Mouse (Mus musculus) lung, postnatal 0 days (tissue): Measurements from ENCODE around the gene Lmod3. TPM values are rescaled to one million over a fixed set of nuclear protein-coding genes. Genes with fewer than 3 reads are reported as not detected.
A peak's percentile ranks its signal among the peaks of the same experiment; 100 is the strongest.

Experiments used
- ATAC-seq: fragments of 200-750 bp; cut with Nextera tagmentation; 2 replicates; pipeline ENCODE4 v1.8.0; 2017; ENCODE audit warnings: moderate library complexity
- DNase-seq: peaks from one replicate; pipeline ENCODE4 v3.0.0-alpha.2; 2016; ENCODE audit warnings: low spot score
- H3K27ac ChIP-seq: fragments of 300-500 bp; sonication (generic); 2 replicates; pipeline ENCODE4 v1.5.1; 2014; ENCODE audit warnings: antibody characterized with exemption, mild to moderate bottlenecking, low read length, mixed read lengths
- H3K27me3 ChIP-seq: fragments of 300-500 bp; sonication (generic); replicated peaks from 2 replicates; pipeline ENCODE4 v1.6.1; 2014; ENCODE audit warnings: low read length, mixed read lengths; ENCODE audit not compliant: insufficient read depth
- H3K36me3 ChIP-seq: fragments of 300-500 bp; sonication (generic); 2 replicates; pipeline ENCODE4 v1.6.1; 2014; ENCODE audit warnings: low read length, mixed read lengths; ENCODE audit not compliant: insufficient read depth
- H3K4me1 ChIP-seq: fragments of 300-500 bp; sonication (generic); 2 replicates; pipeline ENCODE4 v1.6.1; 2014; ENCODE audit warnings: antibody characterized with exemption, low read depth, low read length, mixed read lengths; ENCODE audit not compliant: insufficient read depth
- H3K4me2 ChIP-seq: fragments of 300-500 bp; sonication (generic); replicated peaks from 2 replicates; pipeline ENCODE4 v1.6.1; 2014; ENCODE audit warnings: low read depth, mild to moderate bottlenecking, low read length, moderate library complexity, mixed read lengths
- H3K4me3 ChIP-seq: fragments of 300-500 bp; sonication (generic); 2 replicates; pipeline ENCODE4 v1.5.1; 2014; ENCODE audit warnings: low read depth, low read length
- H3K9ac ChIP-seq: fragments of 300-500 bp; sonication (generic); replicated peaks from 2 replicates; pipeline ENCODE4 v1.6.1; 2014; ENCODE audit warnings: low read depth, mild to moderate bottlenecking
- H3K9me3 ChIP-seq: fragments of 300-500 bp; sonication (generic); 2 replicates; pipeline ENCODE4 v1.6.1; 2016; ENCODE audit warnings: low read length, mixed read lengths
- CTCF ChIP-seq: IDR thresholded peaks from 2 replicates; pipeline ENCODE4 v1.5.1; 2016; ENCODE audit warnings: antibody characterized with exemption, mild to moderate bottlenecking
- EP300 ChIP-seq: IDR thresholded peaks from 2 replicates; pipeline ENCODE4 v1.6.1; 2016; ENCODE audit warnings: antibody characterized with exemption, mild to moderate bottlenecking, control low read depth
- WGBS: fragments of 180-500 bp; shearing (Covaris S2); extraction: QIAGEN DNeasy Blood & Tissue Kit; methylation state at CpG from one replicate; pipeline ENCODE4 v1.1.7; 2014; 5-methylcytosine and 5-hydroxymethylcytosine counted together
- polyA plus RNA-seq: library from polyadenylated mRNA; unstranded; fragments of >200 nt; fragmentation: Nextera tagmentation; extraction: Ambion mirVana; gene quantifications from 2 replicates; pipeline ENCODE4 v1.2.1, GENCODE M21; 2015

The Lmod3 gene
- polyA plus RNA-seq: 0.24 and 0.31 TPM in 2 replicates

GRCm38 (mm10) chr6:97252711-97253221, at the start of gene Lmod3:
Gene Lmod3 (minus strand): TSS chr6:97252759.
- DNase-seq (peak; percentile 46), ATAC-seq (peak; percentile 41; the same call in 1 of the 2 replicates)
- no peaks in the 10 kb centered on the region for H3K4me1 ChIP-seq
- TF ChIP-seq CTCF: no peak
- no peak for TF ChIP-seq EP300
- H3K27ac ChIP-seq: no peak within 1 kb of the TSS
- WGBS: 17% methylated on average over 9 of the region's 9 CpGs
- no peak within 1 kb of the TSS for H3K4me2 ChIP-seq
- H3K4me3 ChIP-seq: no peak within 1 kb of the TSS
- no peaks in the 10 kb centered on the region for H3K9me3 ChIP-seq
- no peak within 1 kb of the TSS for H3K9ac ChIP-seq
- H3K36me3 ChIP-seq: no peaks in the 10 kb centered on the region
- H3K27me3 ChIP-seq: no peaks in the 10 kb centered on the region

- Histone ChIP-seq H3K9ac (no peak overlapping the region), H3K27ac (no peak overlapping the region), H3K4me2 (no peak overlapping the region), H3K4me3 (no peak overlapping the region), H3K9me3 (no peaks in the 10 kb centered on the region), H3K36me3 (peaks cover 9% of the 10 kb centered on the region; the same call in 1 of the 2 replicates), H3K27me3 (no peaks in the 10 kb centered on the region), H3K4me1 (no peaks in the 10 kb centered on the region)
- ATAC-seq (no peak), DNase-seq (no peak)
- TF ChIP-seq EP300 (no peak), CTCF (no peak)
- WGBS: 77% methylated on average over 7 of the region's 7 CpGs
Observed at GRCm38 (mm10) chr6:97302303-97302702, 49.7 kb upstream of the Lmod3 start.

- H3K4me2 ChIP-seq: no peak overlapping the region
- no peaks in the 10 kb centered on the region for H3K27me3 ChIP-seq
- H3K27ac ChIP-seq: no peak overlapping the region
- no peak for TF ChIP-seq CTCF
- TF ChIP-seq EP300: no peak
- no peak overlapping the region for H3K4me3 ChIP-seq
- DNase-seq: no peak
- WGBS: 84% methylated on average over 6 of the region's 6 CpGs
- H3K9ac ChIP-seq: no peak overlapping the region
- H3K9me3 ChIP-seq: no peaks in the 10 kb centered on the region
- no peak for ATAC-seq
- H3K36me3 ChIP-seq: peaks cover 14% of the 10 kb centered on the region; the same call in 1 of the 2 replicates
- H3K4me1 ChIP-seq: no peaks in the 10 kb centered on the region
Observed at GRCm38 (mm10) chr6:97300659-97301058, 48.1 kb upstream of the Lmod3 start.

- H3K4me1 ChIP-seq: no peaks in the 10 kb centered on the region
- H3K4me3 ChIP-seq: no peak overlapping the region
- H3K9me3 ChIP-seq: no peaks in the 10 kb centered on the region
- no peak overlapping the region for H3K4me2 ChIP-seq
- no peaks in the 10 kb centered on the region for H3K27me3 ChIP-seq
- no peak overlapping the region for H3K9ac ChIP-seq
- ATAC-seq (no peak), DNase-seq (no peak)
- peaks cover 19% of the 10 kb centered on the region; the same call in 1 of the 2 replicates for H3K36me3 ChIP-seq
- WGBS: 91% methylated on average over 6 of the region's 6 CpGs
- TF ChIP-seq CTCF (no peak), EP300 (no peak)
- no peak overlapping the region for H3K27ac ChIP-seq
Observed at GRCm38 (mm10) chr6:97300180-97300579, 47.6 kb upstream of the Lmod3 start.

- DNase-seq (no peak), ATAC-seq (no peak)
- Histone ChIP-seq H3K27ac (no peak overlapping the region), H3K36me3 (peaks cover 16% of the 10 kb centered on the region; the same call in 1 of the 2 replicates), H3K27me3 (no peaks in the 10 kb centered on the region), H3K9ac (no peak overlapping the region), H3K9me3 (no peaks in the 10 kb centered on the region), H3K4me2 (no peak overlapping the region), H3K4me1 (no peaks in the 10 kb centered on the region), H3K4me3 (no peak overlapping the region)
- TF ChIP-seq EP300: no peak
- TF ChIP-seq CTCF: no peak
- 58% methylated on average over 3 of the region's 3 CpGs for WGBS
Observed at GRCm38 (mm10) chr6:97297151-97297550, 44.6 kb upstream of the Lmod3 start.

- Histone ChIP-seq H3K4me2 (no peak overlapping the region), H3K27me3 (no peaks in the 10 kb centered on the region), H3K27ac (no peak overlapping the region), H3K36me3 (peaks cover 16% of the 10 kb centered on the region; the same call in 1 of the 2 replicates), H3K4me1 (0 out of 2 replicates have a peak, but pooled peaks cover 3% of the 10 kb centered on the region), H3K9me3 (no peaks in the 10 kb centered on the region), H3K4me3 (no peak overlapping the region), H3K9ac (no peak overlapping the region)
- 91% methylated on average over 21 of the region's 21 CpGs for WGBS
- ATAC-seq: no peak
- TF ChIP-seq EP300: no peak
- TF ChIP-seq CTCF: no peak
- DNase-seq: no peak
Observed at GRCm38 (mm10) chr6:97295866-97296527, 43.4 kb upstream of the Lmod3 start.
